Mouse (Mus musculus): Measurements from ENCODE around the gene Ak3. TPM values are rescaled to one million over a fixed set of nuclear protein-coding genes. Genes with fewer than 3 reads are reported as not detected.

Ak3 gene
- polyA plus RNA-seq, 1 experiment from 2014 or later = 79.3 TPM

DNA sequence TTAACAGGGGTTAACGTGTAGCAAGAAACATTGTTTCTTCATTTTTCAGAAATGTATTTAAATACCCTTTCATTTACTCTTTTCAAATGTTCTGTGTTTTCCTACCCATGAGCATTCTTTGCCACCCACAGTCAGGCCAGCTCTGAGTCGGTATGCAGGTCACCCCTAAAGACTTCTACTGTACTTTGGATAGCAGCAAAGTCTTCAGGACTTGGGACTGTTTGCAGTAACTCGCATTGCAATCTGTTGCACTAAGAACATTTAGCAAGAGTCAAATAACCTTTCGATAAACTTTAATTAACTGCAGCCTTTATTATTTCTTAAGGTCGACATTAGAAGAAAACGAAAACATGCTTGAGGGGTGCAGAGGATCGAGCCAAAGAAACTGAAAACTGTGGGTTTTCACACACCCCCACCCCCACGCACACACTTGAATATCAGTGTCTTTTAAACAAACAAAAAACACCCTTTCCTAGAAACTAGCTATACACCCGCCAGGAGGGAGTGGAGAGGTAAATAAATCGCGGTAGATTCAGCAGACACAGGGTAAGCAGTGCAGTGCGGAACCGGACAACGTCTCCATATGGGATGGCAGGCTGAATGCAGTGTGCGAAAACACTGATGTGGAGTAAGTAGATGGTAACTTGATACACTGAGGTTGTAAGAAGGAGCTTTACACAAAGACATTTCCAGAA is 1.7 kb downstream of the Ak3 start:
- H3K36me3 ChIP-seq (ENCODE audit: insufficient read depth, low read length) = no peaks in the 10 kb centered on the region
- H3K9ac ChIP-seq (replicated peaks; ENCODE audit: low read depth) = 0 out of 2 replicates have a peak overlapping the region, but pooled peaks have one; percentile 4
- TF ChIP-seq CTCF (IDR thresholded peaks at IDR 0.05) (no peak; the same call in 1 of the 2 replicates), EP300 (IDR thresholded peaks at IDR 0.05) (no peak)
- ATAC-seq = no peak
- no peaks in the 10 kb centered on the region for H3K9me3 ChIP-seq (ENCODE audit: low read length)
- no peaks in the 10 kb centered on the region for H3K27me3 ChIP-seq (replicated peaks; ENCODE audit: insufficient read depth, low read length)
- peak overlapping the region; percentile 47; the same call in 1 of the 2 replicates for H3K27ac ChIP-seq (ENCODE audit: low read length)
- peak overlapping the region; percentile 86 for H3K4me3 ChIP-seq (ENCODE audit: low read depth, low read length)
- 25% methylated on average over 15 of the region's 15 CpGs for WGBS
- H3K4me2 ChIP-seq (replicated peaks; ENCODE audit: low read depth, low read length) = peak overlapping the region; percentile 88
- H3K4me1 ChIP-seq (ENCODE audit: insufficient read depth, low read depth, low read length) = no peaks in the 10 kb centered on the region
- peak; percentile 38 for DNase-seq (ENCODE audit: low spot score)

DNA sequence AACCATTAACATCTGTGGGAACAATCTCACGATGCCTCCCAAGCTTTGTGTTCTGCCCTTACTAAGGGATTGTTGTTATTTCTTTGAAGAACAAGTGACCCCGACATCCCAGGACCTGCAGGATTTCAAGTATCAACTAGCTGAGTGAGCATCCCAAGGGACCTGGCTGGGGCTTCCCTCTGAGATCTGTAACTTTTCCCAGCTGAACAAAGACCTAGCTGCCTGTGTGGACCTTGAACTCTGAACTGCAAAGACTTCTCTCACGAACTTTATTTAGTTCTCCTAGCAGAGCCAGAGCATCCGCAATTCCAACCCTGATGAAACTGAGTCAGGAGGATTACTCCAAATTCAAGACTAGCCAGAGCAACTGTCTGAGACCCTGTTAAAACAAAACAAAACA is 2.4 kb downstream of the Ak3 start:
- no peak for ATAC-seq
- Histone ChIP-seq H3K36me3 (ENCODE audit: insufficient read depth, low read length) (no peaks in the 10 kb centered on the region), H3K9ac (replicated peaks; ENCODE audit: low read depth) (no peak overlapping the region), H3K9me3 (ENCODE audit: low read length) (no peaks in the 10 kb centered on the region), H3K27me3 (replicated peaks; ENCODE audit: insufficient read depth, low read length) (no peaks in the 10 kb centered on the region), H3K4me1 (ENCODE audit: insufficient read depth, low read depth, low read length) (no peaks in the 10 kb centered on the region), H3K4me3 (ENCODE audit: low read depth, low read length) (no peak overlapping the region), H3K27ac (ENCODE audit: low read length) (no peak overlapping the region), H3K4me2 (replicated peaks; ENCODE audit: low read depth, low read length) (peak overlapping the region; percentile 88; the same call in 1 of the 2 replicates)
- TF ChIP-seq CTCF (IDR thresholded peaks at IDR 0.05) (no peak), EP300 (IDR thresholded peaks at IDR 0.05) (no peak)
- 65% methylated on average over 4 of the region's 4 CpGs for WGBS
- no peak for DNase-seq (ENCODE audit: low spot score)

DNA sequence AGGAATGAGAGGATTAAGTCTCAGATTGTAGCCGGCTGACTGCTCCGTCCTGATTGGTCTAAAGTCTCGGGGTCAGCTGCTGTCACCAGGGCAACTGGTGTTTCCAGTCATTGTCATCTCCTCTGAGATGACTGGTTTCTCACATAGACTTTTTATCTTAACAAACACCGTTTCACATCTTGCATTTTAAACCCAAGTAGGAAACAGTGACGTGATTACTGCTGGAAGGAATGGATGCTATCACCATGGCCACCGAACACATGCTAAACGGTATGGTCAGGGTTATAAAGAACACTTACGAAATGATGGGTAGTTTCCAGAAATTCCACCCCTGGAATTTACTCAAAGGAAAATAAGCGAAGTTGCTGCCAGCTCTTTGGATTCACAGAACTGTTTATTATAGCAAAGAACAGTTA is 3.4 kb downstream of the Ak3 start:
- H3K4me1 ChIP-seq (ENCODE audit: insufficient read depth, low read depth, low read length) = no peaks in the 10 kb centered on the region
- H3K27me3 ChIP-seq (replicated peaks; ENCODE audit: insufficient read depth, low read length) = no peaks in the 10 kb centered on the region
- ATAC-seq (peak; percentile 18; the same call in 1 of the 2 replicates), DNase-seq (ENCODE audit: low spot score) (peak; percentile 75)
- H3K4me2 ChIP-seq (replicated peaks; ENCODE audit: low read depth, low read length) = no peak overlapping the region
- H3K36me3 ChIP-seq (ENCODE audit: insufficient read depth, low read length) = no peaks in the 10 kb centered on the region
- H3K27ac ChIP-seq (ENCODE audit: low read length) = no peak overlapping the region
- H3K4me3 ChIP-seq (ENCODE audit: low read depth, low read length) = no peak overlapping the region
- H3K9me3 ChIP-seq (ENCODE audit: low read length) = no peaks in the 10 kb centered on the region
- WGBS = 47% methylated on average over 9 of the region's 9 CpGs
- no peak; the same call in 1 of the 2 replicates for TF ChIP-seq EP300 (IDR thresholded peaks at IDR 0.05)
- no peak for TF ChIP-seq CTCF (IDR thresholded peaks at IDR 0.05)
- H3K9ac ChIP-seq (replicated peaks; ENCODE audit: low read depth) = no peak overlapping the region

DNA sequence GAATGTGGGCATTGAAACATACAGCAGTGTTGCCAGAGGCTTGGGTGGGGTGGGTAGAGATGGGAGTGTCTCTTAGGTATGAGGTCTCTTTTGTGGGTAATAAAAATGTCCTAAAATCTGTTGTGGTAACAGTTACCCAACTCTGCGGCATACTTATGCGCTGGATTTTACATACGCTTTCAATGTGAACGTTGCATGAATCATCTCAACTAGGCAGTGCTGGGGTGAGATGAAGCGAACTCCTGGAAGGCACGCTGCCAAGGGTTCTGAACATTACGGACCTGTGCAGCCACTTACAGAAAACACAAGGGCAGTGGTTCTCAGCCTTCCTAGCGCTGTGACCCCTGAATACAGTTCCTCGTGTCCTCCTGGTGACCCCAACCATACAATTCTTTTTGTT is 5.1 kb downstream of the Ak3 start:
- no peak for TF ChIP-seq CTCF (IDR thresholded peaks at IDR 0.05)
- no peak for TF ChIP-seq EP300 (IDR thresholded peaks at IDR 0.05)
- no peak overlapping the region for H3K4me3 ChIP-seq (ENCODE audit: low read depth, low read length)
- no peak for DNase-seq (ENCODE audit: low spot score)
- H3K9ac ChIP-seq (replicated peaks; ENCODE audit: low read depth) = no peak overlapping the region
- no peaks in the 10 kb centered on the region for H3K36me3 ChIP-seq (ENCODE audit: insufficient read depth, low read length)
- ATAC-seq = no peak
- H3K9me3 ChIP-seq (ENCODE audit: low read length) = no peaks in the 10 kb centered on the region
- H3K27me3 ChIP-seq (replicated peaks; ENCODE audit: insufficient read depth, low read length) = no peaks in the 10 kb centered on the region
- WGBS = 66% methylated on average over 9 of the region's 9 CpGs
- H3K4me1 ChIP-seq (ENCODE audit: insufficient read depth, low read depth, low read length) = no peaks in the 10 kb centered on the region
- no peak overlapping the region for H3K4me2 ChIP-seq (replicated peaks; ENCODE audit: low read depth, low read length)
- no peak overlapping the region for H3K27ac ChIP-seq (ENCODE audit: low read length)

DNA sequence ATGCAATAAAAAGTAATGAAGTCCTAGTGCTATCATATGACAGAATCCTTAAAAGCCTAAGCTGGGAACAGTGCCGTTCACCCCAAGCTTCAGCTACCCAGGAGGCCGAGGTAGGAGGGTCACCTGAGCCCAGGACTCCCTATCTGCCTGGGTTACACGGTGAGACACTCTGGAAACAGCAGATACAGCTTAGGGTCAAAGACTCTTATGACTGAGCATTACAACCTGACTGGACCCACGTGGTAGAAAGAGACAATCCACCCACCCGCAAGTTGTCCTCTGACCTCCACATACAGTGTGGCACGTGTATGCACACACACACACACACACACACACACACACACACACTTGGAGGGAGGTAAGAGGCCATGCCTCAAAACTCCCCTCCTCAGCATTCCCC is 5.6 kb downstream of the Ak3 start:
- ATAC-seq (no peak), DNase-seq (ENCODE audit: low spot score) (no peak)
- Histone ChIP-seq H3K4me1 (ENCODE audit: insufficient read depth, low read depth, low read length) (no peaks in the 10 kb centered on the region), H3K4me3 (ENCODE audit: low read depth, low read length) (no peak overlapping the region), H3K27ac (ENCODE audit: low read length) (no peak overlapping the region), H3K9ac (replicated peaks; ENCODE audit: low read depth) (no peak overlapping the region), H3K4me2 (replicated peaks; ENCODE audit: low read depth, low read length) (no peak overlapping the region), H3K36me3 (ENCODE audit: insufficient read depth, low read length) (no peaks in the 10 kb centered on the region), H3K9me3 (ENCODE audit: low read length) (no peaks in the 10 kb centered on the region), H3K27me3 (replicated peaks; ENCODE audit: insufficient read depth, low read length) (no peaks in the 10 kb centered on the region)
- TF ChIP-seq CTCF (IDR thresholded peaks at IDR 0.05) (no peak), EP300 (IDR thresholded peaks at IDR 0.05) (no peak)
- WGBS = 62% methylated on average over 6 of the region's 6 CpGs

DNA sequence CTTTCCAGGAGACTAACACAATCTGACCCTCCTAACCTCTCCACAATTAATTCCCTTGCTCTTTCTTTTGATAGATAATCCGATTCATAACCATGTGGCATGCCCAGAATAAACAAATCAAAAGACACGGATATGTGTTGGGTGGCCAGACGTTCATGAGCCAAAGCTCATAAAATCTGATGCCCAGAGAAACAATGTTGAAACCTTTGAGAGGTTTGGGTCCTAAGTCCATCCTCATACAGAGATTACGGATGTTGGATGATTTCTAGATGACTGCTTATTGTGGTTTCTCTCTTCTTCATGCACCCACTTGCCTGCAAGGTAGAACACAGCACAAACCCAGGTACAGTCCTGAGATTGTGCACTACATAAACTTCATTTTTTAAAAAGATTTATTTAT is 7.6 kb downstream of the Ak3 start:
- Histone ChIP-seq H3K4me1 (ENCODE audit: insufficient read depth, low read depth, low read length) (no peaks in the 10 kb centered on the region), H3K4me2 (replicated peaks; ENCODE audit: low read depth, low read length) (no peak overlapping the region), H3K9ac (replicated peaks; ENCODE audit: low read depth) (no peak overlapping the region), H3K9me3 (ENCODE audit: low read length) (no peaks in the 10 kb centered on the region), H3K27ac (ENCODE audit: low read length) (no peak overlapping the region), H3K36me3 (ENCODE audit: insufficient read depth, low read length) (no peaks in the 10 kb centered on the region; the same call in 1 of the 2 replicates), H3K27me3 (replicated peaks; ENCODE audit: insufficient read depth, low read length) (no peaks in the 10 kb centered on the region), H3K4me3 (ENCODE audit: low read depth, low read length) (no peak overlapping the region)
- WGBS = 72% methylated on average over 4 of the region's 4 CpGs
- ATAC-seq = no peak
- DNase-seq (ENCODE audit: low spot score) = no peak
- no peak for TF ChIP-seq CTCF (IDR thresholded peaks at IDR 0.05)
- no peak for TF ChIP-seq EP300 (IDR thresholded peaks at IDR 0.05)

Measured in lung, postnatal 0 days (tissue).